Mouse (Mus musculus) olfactory bulb, adult 2 months (tissue): ENCODE data around the gene Mapk12.

Source experiments
- CTCF ChIP-seq: fragments of 200-500 bp; IDR thresholded peaks from 2 replicates; pipeline ENCODE4 v1.5.1; 2012; ENCODE audit warnings: low read depth, mild to moderate bottlenecking, low read length, moderate library complexity; ENCODE audit not compliant: insufficient read depth
- POLR2A ChIP-seq: fragments of 200-500 bp; IDR thresholded peaks from 2 replicates; pipeline ENCODE4 v1.6.1; 2012; ENCODE audit warnings: mild to moderate bottlenecking, low read depth, low read length, moderate library complexity; ENCODE audit not compliant: insufficient read depth

- TF ChIP-seq POLR2A = no peak
- no peak for TF ChIP-seq CTCF
These were observed 41.8 kb upstream of the Mapk12 start for GRCm38 (mm10) chr15:89182328-89182741.
